Mouse (Mus musculus) thymus, postnatal 14 days (tissue): ENCODE measurements around the gene Coro2a.
"Not testable (repeated sequence)": the region's sequence is repeated elsewhere in the genome, so short reads cannot be mapped to it uniquely, and the experiment has no call there.

Experiments used
- DNase-seq: peaks from one replicate; pipeline ENCODE4 v3.0.0; 2021

Coro2a gene

DNA sequence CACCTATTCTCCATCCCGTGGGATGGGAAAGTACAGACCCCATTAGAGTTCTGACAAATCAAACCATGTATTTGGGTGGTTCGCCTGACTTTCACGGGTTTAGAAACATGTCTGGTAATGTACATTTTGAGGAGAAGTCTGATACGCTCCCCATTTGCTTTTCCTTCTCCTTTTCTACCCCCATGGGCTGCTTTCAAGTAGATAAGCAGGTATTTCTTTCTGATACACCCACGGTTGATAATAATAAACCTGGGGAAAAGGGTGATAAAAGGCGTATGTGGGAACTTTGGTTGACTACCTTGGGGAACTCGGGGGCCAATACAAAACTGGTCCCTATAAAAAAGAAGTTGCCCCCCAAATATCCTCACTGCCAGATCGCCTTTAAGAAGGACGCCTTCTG, 20.0 kb downstream of the Coro2a start:
- not testable (repeated sequence) for DNase-seq

DNA sequence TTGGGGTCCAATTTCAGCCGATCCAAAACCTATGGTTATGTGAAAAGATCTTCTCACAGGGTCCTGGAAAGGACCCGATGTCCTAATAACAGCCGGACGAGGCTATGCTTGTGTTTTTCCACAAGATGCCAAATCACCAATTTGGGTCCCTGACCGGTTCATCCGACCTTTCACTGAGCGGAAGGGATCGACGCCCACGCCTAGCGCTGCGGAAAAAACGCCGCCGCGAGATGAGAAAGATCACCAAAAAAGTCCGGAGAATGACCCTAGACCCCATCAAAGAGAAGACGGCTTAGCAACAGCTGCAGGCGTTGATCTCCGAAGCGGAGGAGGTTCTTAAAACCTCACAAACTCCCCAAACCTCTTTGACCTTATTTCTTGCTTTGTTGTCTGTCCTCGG, 20.4 kb downstream of the Coro2a start:
- DNase-seq, result not testable (repeated sequence)

DNA sequence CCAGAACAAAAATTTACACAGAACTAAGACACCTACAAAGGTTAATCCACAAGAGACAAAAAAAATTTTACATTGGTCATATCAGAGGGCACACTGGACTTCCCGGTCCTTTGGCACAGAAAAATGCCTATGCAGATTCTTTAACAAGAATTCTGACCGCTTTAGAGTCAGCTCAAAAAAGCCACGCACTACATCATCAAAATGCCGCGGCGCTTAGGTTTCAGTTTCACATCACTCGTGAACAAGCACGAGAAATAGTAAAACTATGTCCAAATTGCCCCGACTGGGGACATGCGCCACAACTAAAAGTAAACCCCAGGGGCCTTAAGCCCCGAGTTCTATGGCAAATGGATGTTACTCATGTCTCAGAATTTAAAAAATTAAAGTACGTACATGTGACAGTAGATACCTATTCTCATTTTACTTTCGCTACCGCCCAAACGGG, 21.2 kb downstream of the Coro2a start:
- DNase-seq, result not testable (repeated sequence)

DNA sequence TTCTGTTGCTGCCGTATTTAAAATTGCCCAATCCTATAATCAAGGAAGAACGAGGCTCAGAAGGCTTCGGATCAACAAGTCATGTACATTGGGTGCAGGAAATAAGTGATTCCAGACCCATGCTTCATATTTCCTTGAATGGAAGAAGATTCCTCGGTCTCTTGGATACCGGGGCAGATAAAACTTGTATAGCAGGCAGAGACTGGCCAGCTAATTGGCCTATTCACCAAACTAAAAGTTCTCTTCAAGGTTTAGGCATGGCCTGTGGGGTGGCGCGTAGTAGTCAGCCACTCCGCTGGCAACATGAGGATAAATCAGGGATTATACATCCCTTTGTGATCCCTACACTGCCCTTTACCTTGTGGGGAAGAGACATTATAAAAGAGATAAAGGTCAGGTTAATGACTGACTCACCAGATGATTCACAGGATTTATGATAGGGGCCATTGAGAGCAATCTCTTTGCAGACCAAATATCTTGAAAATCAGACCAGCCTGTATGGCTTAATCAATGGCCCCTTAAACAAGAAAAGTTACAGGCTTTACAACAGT, 23.1 kb downstream of the Coro2a start:
- not testable (repeated sequence) for DNase-seq

DNA sequence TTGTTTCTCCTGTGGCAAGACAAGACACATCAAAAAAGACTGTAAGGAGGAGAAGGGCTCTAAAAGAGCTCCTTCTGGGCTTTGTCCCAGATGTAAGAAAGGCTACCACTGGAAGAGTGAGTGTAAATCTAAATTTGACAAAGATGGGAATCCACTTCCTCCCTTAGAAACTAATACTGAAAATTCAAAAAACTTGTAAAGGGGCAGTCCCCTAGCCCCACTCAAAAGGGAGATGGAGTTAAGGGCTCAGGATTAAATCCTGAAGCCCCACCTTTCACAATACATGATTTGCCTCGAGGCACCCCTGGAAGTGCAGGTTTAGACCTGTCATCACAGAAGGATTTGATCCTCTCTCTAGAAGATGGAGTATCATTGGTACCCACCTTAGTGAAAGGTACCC, 23.8 kb downstream of the Coro2a start:
- no peak for DNase-seq

GRCm38 (mm10) chr4:46575509-46576284, 26.3 kb downstream of the Coro2a start:
- DNase-seq, result not testable (repeated sequence)

DNA sequence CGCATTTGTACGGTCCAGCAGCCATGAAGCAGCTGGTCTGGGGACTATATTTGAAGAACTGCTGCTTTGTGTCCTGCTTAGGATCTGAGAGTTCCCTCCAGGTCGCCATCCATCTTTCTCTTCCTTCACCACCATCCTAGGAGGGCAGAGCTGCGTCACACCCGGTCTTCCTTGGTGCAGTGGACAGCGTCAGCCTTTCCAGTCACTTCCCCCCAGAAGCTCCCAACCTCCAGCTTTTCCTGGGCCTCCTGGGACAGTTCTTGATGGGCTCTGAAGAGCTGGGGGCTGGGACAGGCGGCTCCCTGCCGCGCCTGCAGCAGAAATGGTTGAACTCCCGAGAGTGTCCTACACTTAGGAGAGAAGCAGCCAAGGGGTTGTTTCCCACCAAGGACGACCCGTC, 27.2 kb downstream of the Coro2a start:
- DNase-seq, result no peak

DNA sequence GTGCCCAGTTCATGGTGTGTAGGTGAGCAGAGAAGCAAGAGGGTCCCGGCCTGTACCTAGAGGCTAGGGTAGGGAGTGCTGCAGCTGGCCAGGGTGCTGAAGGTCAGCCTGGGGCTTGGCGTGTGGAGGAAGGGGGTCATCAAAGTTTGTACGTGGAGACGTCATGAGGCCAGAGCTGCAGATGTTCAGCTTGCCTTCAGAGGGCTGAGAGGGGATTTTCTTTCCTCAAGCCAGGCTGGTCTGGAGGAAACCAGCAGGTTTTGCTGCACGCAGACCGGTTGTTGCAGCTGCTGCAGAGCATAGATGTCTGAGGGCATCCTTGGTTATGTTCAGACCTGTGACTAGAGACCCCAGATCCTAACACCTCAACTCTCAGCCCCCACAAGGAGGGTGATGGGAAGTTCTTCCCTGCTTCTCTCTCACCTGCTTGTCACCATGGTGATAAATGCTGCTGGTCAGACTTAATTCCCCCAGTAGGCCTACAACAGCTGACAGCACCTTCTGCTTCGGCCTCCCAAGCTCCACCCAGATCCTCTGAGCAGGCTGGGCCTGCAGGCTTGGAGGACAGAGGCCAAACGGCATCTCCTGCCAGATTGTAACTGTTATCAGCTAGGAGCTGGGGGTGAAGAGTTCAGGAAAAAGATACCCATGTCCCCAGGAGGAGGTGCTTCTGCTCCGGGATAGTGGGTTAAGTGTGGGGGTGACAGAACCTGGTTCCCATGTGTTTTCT, 27.8 kb downstream of the Coro2a start:
- DNase-seq, result no peak

DNA sequence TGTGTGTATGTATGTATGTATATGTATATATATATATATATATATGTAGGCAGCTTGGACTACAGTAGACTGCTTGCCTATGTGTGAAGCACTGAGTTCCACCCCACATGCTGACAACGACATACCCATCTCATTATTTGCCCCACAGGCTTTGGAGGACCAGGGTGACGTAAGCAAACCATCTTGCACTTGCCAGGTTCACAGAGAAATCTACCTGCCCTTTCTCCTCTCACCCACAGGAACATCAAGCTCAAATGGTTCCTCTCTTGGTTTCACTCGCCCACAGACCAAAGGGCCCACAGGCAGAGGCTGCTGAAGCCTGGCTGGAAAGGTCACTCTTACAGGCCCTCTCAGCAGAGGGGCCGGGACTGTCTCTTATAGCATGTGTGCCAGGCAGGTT, 29.4 kb downstream of the Coro2a start:
- DNase-seq, result no peak

- DNase-seq, result no peak
Measured at GRCm38 (mm10) chr4:46571744-46572143, 30.3 kb downstream of the Coro2a start.

DNA sequence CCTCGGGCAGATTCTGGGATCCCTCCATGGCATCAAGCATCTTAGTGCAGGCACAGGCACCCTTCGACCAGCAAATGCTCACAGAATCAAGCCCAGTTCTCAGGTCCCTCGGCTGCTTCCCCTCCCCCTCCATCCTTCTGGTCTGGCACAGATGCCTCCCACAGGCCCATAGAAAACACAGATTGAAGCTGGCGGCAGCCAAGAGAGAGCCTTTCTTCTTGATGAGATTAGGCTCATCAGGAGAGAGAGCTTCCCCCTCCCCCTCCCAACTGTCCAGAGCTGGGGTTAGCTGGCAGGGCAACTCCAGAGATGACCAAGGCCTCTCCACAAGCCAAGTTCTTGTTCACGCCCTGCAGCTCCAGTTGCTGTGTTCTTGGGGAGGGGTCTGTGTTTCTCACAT, 32.3 kb downstream of the Coro2a start:
- no peak for DNase-seq

DNA sequence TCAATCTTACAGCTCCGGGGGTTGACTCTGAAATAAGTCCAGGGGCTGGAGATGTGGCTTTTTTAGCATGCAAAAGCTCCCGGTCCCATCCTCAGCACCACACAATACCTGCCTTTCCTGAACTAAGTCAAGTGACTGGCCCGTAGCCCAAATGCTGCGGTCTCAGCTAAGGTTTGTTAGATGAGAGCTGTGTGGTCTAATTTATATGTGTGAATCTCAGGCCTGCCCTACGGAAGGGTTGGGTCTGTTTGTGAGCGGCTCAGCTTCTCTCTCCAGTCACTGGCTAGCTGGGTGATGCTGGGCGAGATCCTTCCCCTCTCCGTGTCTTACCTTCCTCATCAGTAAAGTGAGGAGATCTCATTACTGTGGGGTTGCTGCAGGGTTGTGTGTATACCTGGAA, 33.8 kb downstream of the Coro2a start:
- DNase-seq, result no peak

DNA sequence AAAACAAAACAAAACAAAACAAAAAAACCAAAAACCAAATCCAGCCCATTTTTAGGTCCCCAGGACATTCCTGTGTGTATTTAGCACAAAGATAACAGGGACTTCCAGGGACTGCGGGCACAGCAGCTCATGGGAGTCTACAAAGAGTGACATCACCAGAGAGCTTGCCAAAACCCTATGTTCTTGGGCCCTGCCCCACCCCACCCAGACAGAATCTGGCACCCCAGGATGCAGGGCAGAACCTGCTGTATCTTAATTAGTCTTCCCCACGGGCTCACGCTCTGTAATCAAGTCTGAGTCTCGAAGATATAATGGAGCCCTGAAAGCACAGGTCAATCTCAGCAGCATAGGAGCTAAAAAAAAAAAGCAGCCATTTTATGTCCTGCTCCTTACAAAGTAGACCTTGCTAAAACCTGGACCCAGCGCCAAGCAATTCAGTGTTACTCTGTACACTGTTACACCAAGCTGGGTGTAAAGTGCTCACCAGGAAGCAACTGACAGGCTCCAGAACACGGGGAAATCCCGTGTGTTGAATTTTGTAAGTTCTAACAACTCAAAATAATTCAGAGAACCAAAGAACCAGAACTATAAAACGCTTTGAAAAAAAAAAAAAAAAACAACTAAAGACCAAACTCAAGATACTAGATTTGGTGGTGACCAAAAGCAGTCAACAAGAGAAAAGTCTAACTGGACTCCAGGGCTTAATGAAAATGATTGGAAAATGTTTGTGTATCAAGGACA, 34.9 kb downstream of the Coro2a start:
- DNase-seq, result no peak

GRCm38 (mm10) chr4:46565393-46565955, 36.5 kb downstream of the Coro2a start:
- DNase-seq, result no peak

GRCm38 (mm10) chr4:46564247-46564646, 37.8 kb downstream of the Coro2a start:
- no peak for DNase-seq

- DNase-seq, result peak; percentile 50
Measured at GRCm38 (mm10) chr4:46563847-46564246, 38.2 kb downstream of the Coro2a start.

DNA sequence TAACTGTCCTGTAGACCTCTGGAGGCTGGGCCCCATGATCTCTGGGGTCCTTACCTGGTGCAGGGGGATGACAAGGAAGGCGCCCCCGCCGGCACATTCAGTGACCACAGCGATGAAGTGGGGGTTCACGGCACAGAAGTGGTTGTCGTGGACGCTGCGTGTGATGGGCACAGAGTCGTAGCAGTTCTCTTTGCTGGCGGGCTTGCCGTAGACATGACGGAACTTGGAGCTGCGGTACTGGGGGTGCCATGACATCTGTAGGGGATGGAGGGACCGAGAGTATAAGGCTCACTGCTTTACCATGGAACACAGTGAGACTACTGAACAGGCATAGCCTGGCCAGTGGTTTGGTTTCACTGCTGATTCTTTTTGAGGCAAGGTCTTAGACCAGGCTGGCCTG, 39.2 kb downstream of the Coro2a start:
- DNase-seq, result no peak

- DNase-seq, result no peak
Measured at GRCm38 (mm10) chr4:46562037-46562436, 40.0 kb downstream of the Coro2a start.

DNA sequence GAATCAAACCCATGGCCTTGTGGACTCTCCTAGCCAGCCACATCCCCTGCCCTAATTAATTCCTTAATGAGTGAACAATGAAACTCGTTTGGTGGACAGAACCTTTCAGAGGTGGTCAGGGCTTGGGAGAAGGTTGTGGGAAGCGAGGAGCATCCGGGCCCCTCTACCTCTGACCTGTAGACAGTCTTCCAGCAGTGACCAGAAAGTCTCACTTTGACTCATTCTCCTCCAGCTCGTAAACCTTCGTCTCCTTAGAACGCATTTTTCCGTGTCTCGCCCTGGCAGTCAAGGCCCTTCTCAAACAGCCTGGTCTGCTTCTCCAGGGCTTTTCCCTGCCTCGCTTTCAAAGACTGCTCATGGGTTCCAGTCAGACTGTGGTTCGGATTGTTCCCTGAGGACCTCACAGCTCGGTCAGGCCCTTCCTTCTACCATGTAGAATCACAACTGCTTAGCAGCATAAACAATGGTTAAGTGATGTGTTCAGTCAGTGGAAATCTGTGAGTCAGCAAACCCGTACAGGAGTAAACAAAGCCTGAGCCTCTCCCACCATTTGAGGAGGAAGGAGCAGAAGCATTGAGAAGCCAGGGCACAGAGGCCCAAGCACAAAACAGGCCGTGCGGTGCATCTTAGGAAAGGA, 41.8 kb downstream of the Coro2a start:
- no peak for DNase-seq

GRCm38 (mm10) chr4:46558672-46559667, 43.0 kb downstream of the Coro2a start:
- no peak for DNase-seq

- DNase-seq, result no peak
Measured at GRCm38 (mm10) chr4:46556933-46557332, 45.1 kb downstream of the Coro2a start.
